Mouse (Mus musculus): ENCODE data around the gene Tigar.

DNA sequence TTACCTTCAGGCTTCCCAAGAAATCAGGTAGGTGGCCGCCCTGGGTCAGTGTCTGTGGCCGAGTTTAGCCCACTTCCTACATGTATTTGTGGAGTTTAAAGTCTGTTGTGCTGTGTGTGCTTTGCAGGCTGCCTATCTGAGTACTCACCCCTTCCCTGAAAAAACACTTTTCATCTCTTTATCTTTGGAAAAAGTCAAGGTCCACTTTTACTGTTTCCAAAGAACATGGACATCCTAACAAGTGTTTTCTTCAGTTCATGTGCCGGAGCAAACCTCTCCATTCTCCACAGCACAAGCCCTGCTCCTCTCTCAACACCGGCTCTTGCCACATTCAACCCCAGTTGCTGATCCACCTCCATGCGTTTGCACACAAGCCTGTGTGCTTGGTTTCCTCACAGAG is 13.6 kb upstream of the Tigar start:
- no peak for TF ChIP-seq CTCF (IDR thresholded peaks at IDR 0.05; ENCODE audit: borderline replicate concordance, insufficient read depth, low read length)
- no peak for TF ChIP-seq POLR2A (IDR thresholded peaks at IDR 0.05; ENCODE audit: low read depth, low read length)
